Mouse (Mus musculus): Measurements from ENCODE around the gene Abcg5. TPM values are rescaled to one million over a fixed set of nuclear protein-coding genes. Genes with fewer than 3 reads are reported as not detected.

The Abcg5 gene
- total RNA-seq, 2 experiments from 2014 or later: not detected

- ATAC-seq (ENCODE audit: poor library complexity, severe bottlenecking): no peak
Measured at GRCm38 (mm10) chr17:84616526-84617074, 66.2 kb downstream of the Abcg5 start.

GRCm38 (mm10) chr17:84615811-84616210, 67.0 kb downstream of the Abcg5 start:
- ATAC-seq (ENCODE audit: poor library complexity, severe bottlenecking): no peak

DNA sequence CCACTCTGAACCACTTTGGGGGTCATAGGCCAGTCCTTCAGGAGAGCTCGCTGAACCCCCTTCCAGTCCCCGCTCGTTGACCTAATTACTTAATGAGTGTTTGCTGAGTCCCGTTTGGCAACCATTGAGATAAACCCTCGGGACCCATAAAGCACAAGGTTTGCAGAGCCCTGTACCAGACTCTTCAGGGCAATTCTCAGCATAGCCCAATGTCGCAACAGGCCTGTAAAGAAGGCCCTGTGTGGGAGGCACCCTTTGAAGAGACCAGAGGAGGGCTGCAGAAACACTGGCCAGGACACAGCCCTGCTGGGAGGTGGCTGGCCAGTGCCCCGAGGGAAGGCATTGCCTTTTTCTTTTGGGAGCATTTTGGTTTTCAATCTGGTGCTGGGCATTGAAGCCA, 70.8 kb downstream of the Abcg5 start:
- 0 out of 2 replicates have a peak, but pooled peaks have one; percentile 15 for ATAC-seq (ENCODE audit: poor library complexity, severe bottlenecking)

DNA sequence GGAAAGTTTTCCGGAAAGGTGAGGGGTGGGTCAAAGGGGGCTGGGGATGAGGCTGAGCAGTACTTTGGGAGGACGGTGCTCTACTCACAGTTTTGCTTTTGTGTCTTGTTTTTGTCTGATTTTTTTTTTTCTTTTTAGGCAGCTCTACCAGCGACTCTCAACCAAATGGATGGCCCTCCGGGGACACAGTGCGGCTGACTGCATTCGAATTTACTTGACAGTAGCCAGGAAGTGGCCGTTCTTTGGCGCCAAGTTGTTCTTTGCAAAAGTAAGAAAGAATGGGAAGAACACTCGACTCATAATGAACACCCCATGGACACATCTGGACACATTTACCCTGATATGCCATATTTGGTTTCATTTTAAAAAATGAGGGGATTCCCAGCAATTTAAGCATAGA, 71.3 kb downstream of the Abcg5 start:
- ATAC-seq (ENCODE audit: poor library complexity, severe bottlenecking): no peak

DNA sequence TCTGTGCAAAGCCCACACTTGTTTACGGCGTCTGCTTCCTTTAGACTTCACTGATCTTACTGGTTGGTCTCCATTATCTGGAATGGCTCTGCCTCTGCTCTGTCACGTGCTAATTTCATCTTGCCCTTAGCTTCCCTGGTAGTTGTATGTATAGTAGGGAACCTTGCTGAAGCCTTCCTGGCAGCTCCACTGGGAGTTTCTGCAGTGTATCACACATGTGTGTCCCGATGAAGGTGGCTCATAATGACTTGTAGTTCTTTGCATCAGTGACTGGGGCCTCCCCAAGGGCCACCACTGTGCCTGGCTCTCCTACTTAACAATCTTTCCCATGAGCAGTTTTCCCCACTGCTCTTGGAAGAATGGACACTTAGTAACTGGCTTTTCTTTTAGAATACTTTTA, 74.2 kb downstream of the Abcg5 start:
- no peak for ATAC-seq (ENCODE audit: poor library complexity, severe bottlenecking)

Other genes with a start within 250 kb of the Abcg5 start
- 14.5 and 15.4 TPM in 2 replicates for gene Thada, start 216.8 kb downstream of the Abcg5 start, total RNA-seq (2015)
- gene Thada, start 216.8 kb downstream of the Abcg5 start, total RNA-seq (2017): 12.5 and 17.2 TPM in 2 replicates
- not detected in 2 replicates for gene Plekhh2, start 171.1 kb downstream of the Abcg5 start, total RNA-seq (2015)
- gene Plekhh2, start 171.1 kb downstream of the Abcg5 start, total RNA-seq (2017): 0.12 and 0.15 TPM in 2 replicates
- 2.6 and 3.3 TPM in 2 replicates for gene Dync2li1, start 56.5 kb downstream of the Abcg5 start, total RNA-seq (2015)
- gene Dync2li1, start 56.5 kb downstream of the Abcg5 start, total RNA-seq (2017): 0.88 and 1.1 TPM in 2 replicates
- not detected in 2 replicates for gene Abcg8, start 6.7 kb downstream of the Abcg5 start, total RNA-seq (2015)
- not detected in 2 replicates for gene Abcg8, start 6.7 kb downstream of the Abcg5 start, total RNA-seq (2017)
- 17.5 and 18.2 TPM in 2 replicates for gene Lrpprc, start 107.8 kb upstream of the Abcg5 start, total RNA-seq (2015)
- gene Lrpprc, start 107.8 kb upstream of the Abcg5 start, total RNA-seq (2017): 32.5 and 34.3 TPM in 2 replicates

Measured in megakaryocyte, adult 5-6 weeks (primary cell).